Mouse (Mus musculus): ENCODE measurements around the gene Foxd2.

DNA sequence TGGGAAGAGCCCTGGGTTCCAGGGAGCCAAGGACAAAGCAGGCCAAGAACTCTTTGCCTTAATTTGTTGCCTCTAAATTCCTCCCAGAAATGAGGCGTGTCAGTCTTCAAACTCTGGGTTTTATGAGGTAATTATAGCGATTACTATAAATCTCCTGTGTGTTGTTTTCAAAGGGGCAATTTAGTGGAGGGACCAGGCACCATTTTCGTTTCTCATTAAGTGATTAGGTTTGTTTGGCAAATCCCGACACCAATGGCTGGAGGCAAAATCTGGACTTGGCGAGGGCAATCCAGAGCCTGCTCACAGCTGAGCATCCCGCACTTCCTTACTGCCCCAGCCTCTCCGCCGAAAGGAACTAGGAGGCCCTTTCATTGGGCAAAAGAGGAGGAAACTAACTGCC, 33.9 kb upstream of the Foxd2 start:
- TF ChIP-seq CTCF (IDR thresholded peaks at IDR 0.05; ENCODE audit: control insufficient read depth, insufficient read depth, low read length) = no peak
- TF ChIP-seq POLR2A (IDR thresholded peaks at IDR 0.05; ENCODE audit: borderline replicate concordance, control insufficient read depth, low read depth, low read length) = no peak

All from bone marrow, adult 2 months (tissue).